In genomic region chr14:25508757-25509139, GRCm38 (mm10) we compare ENCODE assay signal across 11 mouse cellular contexts. TPM values are rescaled to one million over a fixed set of nuclear protein-coding genes. Genes with fewer than 3 reads are reported as not detected.
DNase-seq lines count a peak whose midpoint lies in the region.
"Had no signal": no experiment of that assay in that cellular context is flagged by ENCODE, and none has a peak within 500 bp of the region (broad histone marks: within the 10 kb centered on the region; RNA-seq: fewer than 3 reads in every experiment).

No protein-coding gene starts in this region.

- peak; percentile 26 for DNase-seq in cerebellum, adult 11 months
- no peak for DNase-seq in cerebellum, postnatal 14 days
- peak; percentile 72 for DNase-seq in kidney, adult 18-20 months
- DNase-seq in kidney, postnatal 4 days: no peak
- DNase-seq in kidney, adult 8-10 months: peak; percentile 76 to 85
- peak; percentile 89 for DNase-seq in skeletal muscle tissue, adult 2 months (ENCODE audit: low read depth, low spot score)
- DNase-seq in adrenal gland, postnatal 25 days: no peak
- no peak for DNase-seq in left cerebral cortex, adult 9 months (ENCODE audit: low spot score in 2 of 2)
- DNase-seq: cerebellum, adult 8-10 months; lung, embryonic 14.5 days; midbrain, embryonic 14.5 days had no signal

RNA-seq across cellular contexts. Expression of gene Zmiz1, which starts 49.8 kb away (rescaled TPM):
- total RNA-seq in adrenal gland, postnatal 25 days (2021): 125 and 153 TPM in 2 replicates

Comparison
In these comparisons a context has a peak if more than half of its experiments do, and no peak if none do; other contexts are left out.
1. DNase-seq: peak in cerebellum, adult 11 months (single experiment), kidney, adult 18-20 months (single experiment), kidney, adult 8-10 months (2 of 2) and skeletal muscle tissue, adult 2 months (single experiment); none in cerebellum, postnatal 14 days (0 of 2), kidney, postnatal 4 days (0 of 2), adrenal gland, postnatal 25 days (single experiment) and left cerebral cortex, adult 9 months (0 of 2).